Mouse (Mus musculus): ENCODE data around the gene Slc37a1.

Gene Slc37a1

DNA sequence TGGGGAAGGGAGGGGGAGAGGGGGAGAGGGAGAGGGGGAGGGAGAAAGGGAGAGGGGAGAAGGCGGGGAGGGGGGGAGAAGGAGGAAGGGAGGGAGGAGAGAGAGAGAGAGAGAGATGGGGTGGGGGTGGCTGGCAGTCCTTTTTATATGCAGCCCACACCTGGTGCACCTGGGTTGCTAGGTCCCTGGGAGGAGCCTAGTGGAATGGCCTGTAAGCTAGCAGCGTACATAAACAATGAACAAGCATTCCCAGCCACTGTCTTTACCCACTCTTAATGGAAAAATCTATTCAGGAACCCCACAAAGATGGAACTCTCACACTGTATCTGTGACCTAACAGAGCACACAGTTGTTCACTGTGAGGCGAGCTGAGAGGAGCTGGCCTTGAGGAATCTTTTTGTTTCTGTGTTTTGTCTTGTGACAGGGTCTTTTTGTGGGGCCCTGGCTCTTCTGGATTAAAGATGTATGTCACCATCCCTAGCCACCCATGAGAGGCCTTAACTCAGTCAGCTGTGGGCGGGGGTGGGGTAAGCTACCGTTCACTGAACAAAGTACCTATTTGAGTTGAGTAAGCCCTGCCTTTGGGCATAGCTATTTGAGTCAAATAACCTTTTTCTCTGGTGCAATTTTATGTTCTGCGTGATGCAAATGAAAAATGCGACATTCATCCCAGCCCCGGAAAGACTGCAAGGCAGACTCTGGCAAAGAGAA, 69.4 kb downstream of the Slc37a1 start:
- no peak for DNase-seq

GRCm38 (mm10) chr17:31360582-31360981, 74.0 kb downstream of the Slc37a1 start:
- peak; percentile 84 to 86 for DNase-seq

DNA sequence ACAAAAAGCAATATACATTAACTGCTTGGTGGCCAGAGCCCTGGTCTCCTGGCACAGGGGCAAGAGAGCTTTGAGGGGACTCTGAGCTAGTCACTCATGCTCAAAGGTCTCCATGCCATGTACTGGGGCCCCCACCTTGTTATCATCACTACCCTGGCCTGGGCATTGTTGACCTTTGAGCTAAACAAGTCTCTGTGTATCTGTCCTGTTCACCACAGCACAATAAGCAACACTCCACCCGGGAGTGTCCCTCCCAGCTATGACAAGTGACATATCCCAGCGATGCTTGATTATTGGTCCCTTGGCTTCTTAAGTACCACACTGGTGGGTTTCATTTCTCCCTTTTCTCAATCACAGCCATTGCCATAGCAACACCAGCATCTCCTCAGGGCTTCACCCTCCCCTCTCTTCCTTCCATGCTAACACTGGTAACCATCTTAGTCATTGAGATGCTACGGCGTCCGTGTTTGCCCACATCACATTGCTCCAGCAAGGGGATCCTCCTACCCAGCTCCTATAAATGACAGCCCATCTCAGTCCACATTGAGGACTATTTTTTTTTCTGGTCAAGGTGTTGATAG, 79.1 kb downstream of the Slc37a1 start:
- DNase-seq: no peak

- DNase-seq: no peak
These were observed 83.6 kb downstream of the Slc37a1 start for GRCm38 (mm10) chr17:31370221-31370620.

DNA sequence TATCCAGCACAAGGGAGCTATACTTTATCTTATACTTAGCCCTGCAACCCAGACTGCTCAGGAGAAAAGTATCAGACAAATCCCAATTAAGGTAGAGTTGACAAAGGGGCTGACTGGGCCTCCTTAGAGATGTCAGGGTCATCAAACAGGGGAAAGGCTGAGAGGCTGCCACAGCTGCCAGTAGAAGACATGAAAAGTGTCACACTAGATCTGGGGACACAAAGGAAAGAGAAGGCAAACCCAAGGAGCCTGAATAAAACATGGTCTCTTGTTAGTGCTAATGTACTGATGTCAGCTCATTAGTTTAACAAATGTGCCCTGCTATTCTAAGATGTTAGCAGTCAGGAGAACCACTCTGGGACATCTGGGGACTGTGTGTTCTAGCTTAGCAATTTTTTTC, 84.3 kb downstream of the Slc37a1 start:
- DNase-seq: no peak

GRCm38 (mm10) chr17:31377961-31378360, 91.4 kb downstream of the Slc37a1 start:
- DNase-seq: peak; percentile 88 to 90

GRCm38 (mm10) chr17:31378361-31378761, 91.8 kb downstream of the Slc37a1 start:
- DNase-seq: peak; percentile 57 to 58

- no peak for DNase-seq
These were observed 92.5 kb downstream of the Slc37a1 start for GRCm38 (mm10) chr17:31379086-31379485.

- DNase-seq: no peak
These were observed 93.3 kb downstream of the Slc37a1 start for GRCm38 (mm10) chr17:31379863-31380262.

GRCm38 (mm10) chr17:31383320-31383719, 96.7 kb downstream of the Slc37a1 start:
- DNase-seq: peak in 1 of 2 experiments; percentile 35

GRCm38 (mm10) chr17:31384968-31385627, 98.5 kb downstream of the Slc37a1 start:
- DNase-seq: no peak

GRCm38 (mm10) chr17:31385671-31386665, 99.4 kb downstream of the Slc37a1 start, which contains the start of gene Pde9a:
Gene Pde9a (plus strand): TSS chr17:31386210.
- peak; percentile 80 to 84 for DNase-seq

- peak; percentile 30 to 48 for DNase-seq
These were observed 100.2 kb downstream of the Slc37a1 start for GRCm38 (mm10) chr17:31386766-31387275.

GRCm38 (mm10) chr17:31389432-31390050, 102.9 kb downstream of the Slc37a1 start:
- DNase-seq: peak in 1 of 2 experiments; percentile 41

DNA sequence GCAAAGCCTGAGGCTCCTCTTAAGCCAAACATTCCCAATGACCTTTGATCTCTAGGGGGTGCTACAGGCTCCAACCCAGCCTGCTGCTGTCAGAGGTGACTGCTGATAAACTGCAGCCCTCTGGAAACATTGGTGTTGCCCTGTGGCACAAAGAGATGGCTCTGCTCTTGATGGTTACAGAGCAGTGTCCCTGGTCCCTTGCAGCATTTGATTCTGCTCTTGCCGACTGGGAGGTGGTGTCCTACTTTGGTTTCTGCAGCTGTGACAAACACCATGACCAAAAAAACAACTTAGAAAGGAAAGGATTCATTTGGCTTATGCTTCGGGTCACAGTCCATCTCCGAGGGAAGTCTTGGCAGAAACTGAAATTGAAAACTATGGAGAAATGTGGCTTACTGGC, 104.9 kb downstream of the Slc37a1 start:
- no peak for DNase-seq

DNA sequence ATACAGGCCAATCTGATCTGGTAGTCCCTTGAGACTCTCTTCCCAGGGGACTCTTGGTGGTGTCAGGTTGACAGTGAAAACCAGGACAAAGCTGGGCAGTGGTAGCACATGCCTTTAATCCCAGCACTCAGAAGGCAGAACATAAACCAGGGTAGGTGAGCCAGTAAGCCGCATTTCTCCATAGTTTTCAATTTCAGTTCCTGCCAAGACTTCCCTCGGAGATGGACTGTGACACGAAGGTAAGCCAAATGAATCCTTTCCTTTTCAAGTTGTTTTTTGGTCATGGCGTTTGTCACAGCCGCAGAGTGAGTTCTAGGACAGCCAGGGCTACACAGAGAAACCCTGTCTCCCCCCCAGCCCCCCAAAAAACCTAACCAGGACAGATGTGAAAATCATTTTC, 105.4 kb downstream of the Slc37a1 start:
- no peak for DNase-seq

GRCm38 (mm10) chr17:31393811-31394210, 107.2 kb downstream of the Slc37a1 start:
- DNase-seq: peak; percentile 68 to 78

- no peak for DNase-seq
These were observed 113.7 kb downstream of the Slc37a1 start for GRCm38 (mm10) chr17:31400294-31400693.

Measured in cerebellum, postnatal 14 days (tissue).